Comparison of ENCODE assay signal across 17 mouse cellular contexts in genomic region chr2:53051502-53051901, GRCm38 (mm10).
DNase-seq lines count a peak whose midpoint lies in the region; TF ChIP-seq lines count a peak whose summit lies in the region.
"Had no signal": no experiment of that assay in that cellular context is flagged by ENCODE, and none has a peak within 500 bp of the region (broad histone marks: within the 10 kb centered on the region; RNA-seq: fewer than 3 reads in every experiment).

No protein-coding gene starts in this region.

- peak; percentile 65 for DNase-seq in CD4-positive helper T cell, adult 2 months (ENCODE audit: low read depth, low spot score)
- DNase-seq in MEL (ENCODE audit: low read depth, low spot score) = peak; percentile 62
- DNase-seq in induced T-regulatory cell, adult 2 months (ENCODE audit: low read depth) = peak; percentile 18
- DNase-seq in thymus, postnatal 10 days (ENCODE audit: low spot score in 2 of 2) = peak; percentile 9 to 22
- DNase-seq in retina, embryonic 14.5 days (ENCODE audit: low spot score) = no peak
- no peak for DNase-seq in forebrain, embryonic 10.5 days (ENCODE audit: extremely low spot score, low spot score)
- DNase-seq in left cerebral cortex, adult 11 months (ENCODE audit: low spot score) = no peak
- DNase-seq: cerebellum, adult 11 months; gastrocnemius, adult 2 months; heart, postnatal 14 days; kidney, adult 8-10 months; lung, postnatal 10 days; right cerebral cortex, postnatal 14 days had no signal

- no peak for TF ChIP-seq CTCF in MEL (IDR thresholded peaks at IDR 0.05 in 2 of 3, conservative IDR thresholded peaks at IDR 0.05 in 1 of 3; ENCODE audit: control insufficient read depth in 1 of 3, insufficient read depth in 1 of 3, low read depth in 2 of 3, low read length in 3 of 3, poor library complexity in 1 of 3, severe bottlenecking in 1 of 3)

- no peaks in the 10 kb centered on the region for H3K9me3 ChIP-seq in MEL (replicated peaks; ENCODE audit: insufficient read depth, low read length)
- H3K9me3 ChIP-seq in forebrain, embryonic 10.5 days = no peaks in the 10 kb centered on the region
- H3K9me3 ChIP-seq: forebrain, embryonic 15.5 days; limb, embryonic 12.5 days had no signal

- TF ChIP-seq POLR2A in MEL (IDR thresholded peaks at IDR 0.05; ENCODE audit: control insufficient read depth in 1 of 2, insufficient read depth in 1 of 2, low read depth in 1 of 2, low read length in 2 of 2, poor library complexity in 1 of 2) = no peak

- H3K36me3 ChIP-seq in MEL (ENCODE audit: control insufficient read depth in 1 of 2, insufficient read depth in 2 of 2, low read length in 2 of 2) = peaks cover 0 to 4% of the 10 kb centered on the region in 2 experiments; a peak in 2 of 4 replicates
- peaks cover 34% of the 10 kb centered on the region for H3K36me3 ChIP-seq in forebrain, embryonic 10.5 days (replicated peaks)

- H3K4me1 ChIP-seq in MEL (ENCODE audit: control insufficient read depth in 1 of 2, insufficient read depth in 2 of 2, low read length in 2 of 2) = peaks cover 0 to 7% of the 10 kb centered on the region in 2 experiments; a peak in 1 of 4 replicates
- H3K4me1 ChIP-seq in forebrain, embryonic 10.5 days = no peaks in the 10 kb centered on the region

- no peaks in the 10 kb centered on the region for H3K27me3 ChIP-seq in MEL (ENCODE audit: control insufficient read depth in 1 of 2, insufficient read depth in 2 of 2, low read length in 2 of 2)
- no peaks in the 10 kb centered on the region for H3K27me3 ChIP-seq in forebrain, embryonic 10.5 days (ENCODE audit: poor library complexity, severe bottlenecking)
- H3K27me3 ChIP-seq: forebrain, embryonic 15.5 days; limb, embryonic 12.5 days had no signal

- H3K79me2 ChIP-seq in MEL (ENCODE audit: control insufficient read depth, insufficient read depth, low read length, poor library complexity) = no peaks in the 10 kb centered on the region

- H3K9ac ChIP-seq in MEL (ENCODE audit: control insufficient read depth, low read depth, low read length, poor library complexity, severe bottlenecking) = no peak overlapping the region
- H3K9ac ChIP-seq: forebrain, embryonic 15.5 days; limb, embryonic 12.5 days; liver, embryonic 14.5 days had no signal

- H3K4me3 ChIP-seq in MEL (ENCODE audit: control insufficient read depth in 1 of 2, insufficient read depth in 1 of 2, low read depth in 2 of 2, low read length in 2 of 2) = no peak overlapping the region
- H3K4me3 ChIP-seq in forebrain, embryonic 10.5 days = no peak overlapping the region
- H3K4me3 ChIP-seq: forebrain, embryonic 15.5 days; gastrocnemius, adult 2 months; limb, embryonic 12.5 days had no signal

- no peak overlapping the region for H3K27ac ChIP-seq in MEL (ENCODE audit: control insufficient read depth, low read depth, low read length)
- no peak overlapping the region for H3K27ac ChIP-seq in forebrain, embryonic 10.5 days
- H3K27ac ChIP-seq: forebrain, embryonic 15.5 days; gastrocnemius, adult 2 months; hindbrain, postnatal 0 days; limb, embryonic 12.5 days; liver, embryonic 14.5 days had no signal

- TF ChIP-seq EP300 in MEL (IDR thresholded peaks at IDR 0.05; ENCODE audit: low read depth in 1 of 2, low read length in 2 of 2) = peak; percentile 74 to 82

- WGBS in forebrain, embryonic 10.5 days = 91% methylated on average over 8 of the region's 8 CpGs

- no peak for TF ChIP-seq RAD21 in MEL (IDR thresholded peaks at IDR 0.05; ENCODE audit: low read depth, low read length)

TF ChIP-seq in MEL, 35 proteins besides CTCF, POLR2A, EP300 and RAD21:
- TF ChIP-seq RCOR1 (IDR thresholded peaks at IDR 0.05; ENCODE audit: low read depth, low read length) = 0 out of 2 replicates have a peak, but pooled peaks have one; percentile 52
- no peak for TF ChIP-seq GABPA (IDR thresholded peaks at IDR 0.05; ENCODE audit: low read depth, low read length)
- TF ChIP-seq ZC3H11A (IDR thresholded peaks at IDR 0.05; ENCODE audit: low read depth, low read length) = no peak
- peak; percentile 25 for TF ChIP-seq TAL1 (IDR thresholded peaks at IDR 0.05; ENCODE audit: low read length)
- TF ChIP-seq POLR2AphosphoS2 (IDR thresholded peaks at IDR 0.05; ENCODE audit: low read length) = no peak
- TF ChIP-seq MAZ (IDR thresholded peaks at IDR 0.05; ENCODE audit: low read depth, low read length) = no peak
- TF ChIP-seq BHLHE40 (IDR thresholded peaks at IDR 0.05; ENCODE audit: borderline replicate concordance, low read depth, low read length) = peak; percentile 40; the same call in 1 of the 2 replicates
- peak; percentile 84 for TF ChIP-seq GATA1 (IDR thresholded peaks at IDR 0.05; ENCODE audit: low read depth, low read length)
- no peak for TF ChIP-seq SIN3A (IDR thresholded peaks at IDR 0.05; ENCODE audit: low read length)
- TF ChIP-seq MAFK (IDR thresholded peaks at IDR 0.05; ENCODE audit: borderline replicate concordance, low read depth, low read length) = no peak
- no peak for TF ChIP-seq ETS1 (IDR thresholded peaks at IDR 0.05; ENCODE audit: low read depth, low read length)
- TF ChIP-seq HCFC1 (IDR thresholded peaks at IDR 0.05; ENCODE audit: low read depth, low read length) = no peak
- no peak for TF ChIP-seq ZMIZ1 (IDR thresholded peaks at IDR 0.05; ENCODE audit: low read depth, low read length)
- TF ChIP-seq USF2 (IDR thresholded peaks at IDR 0.05; ENCODE audit: borderline replicate concordance in 1 of 2, insufficient read depth in 1 of 2, low read depth in 1 of 2, low read length in 2 of 2) = no peak
- no peak for TF ChIP-seq ELF1 (IDR thresholded peaks at IDR 0.05; ENCODE audit: low read depth, low read length)
- no peak for TF ChIP-seq SMC3 (IDR thresholded peaks at IDR 0.05; ENCODE audit: low read depth, low read length)
- peak; percentile 69 for TF ChIP-seq TCF12 (IDR thresholded peaks at IDR 0.05; ENCODE audit: low read depth, low read length)
- peak; percentile 86 for TF ChIP-seq USF1 (IDR thresholded peaks at IDR 0.05; ENCODE audit: low read depth, low read length)
- no peak for TF ChIP-seq CHD2 (IDR thresholded peaks at IDR 0.05; ENCODE audit: low read length)
- no peak for TF ChIP-seq MXI1 (IDR thresholded peaks at IDR 0.05; ENCODE audit: low read depth, low read length)
- no peak for TF ChIP-seq MYC (IDR thresholded peaks at IDR 0.05; ENCODE audit: low read depth, low read length)

Comparison
In these comparisons a context has a peak if more than half of its experiments do, and no peak if none do; other contexts are left out.
1. DNase-seq: peak in CD4-positive helper T cell, adult 2 months (single experiment), MEL (single experiment), induced T-regulatory cell, adult 2 months (single experiment) and thymus, postnatal 10 days (2 of 2); none in retina, embryonic 14.5 days (single experiment), forebrain, embryonic 10.5 days (single experiment) and left cerebral cortex, adult 11 months (single experiment).